Mouse (Mus musculus): ENCODE data around the gene Amy2a2. TPM values are rescaled to one million over a fixed set of nuclear protein-coding genes. Genes with fewer than 3 reads are reported as not detected.
"Not testable (repeated sequence)": the region's sequence is repeated elsewhere in the genome, so short reads cannot be mapped to it uniquely, and the experiment has no call there.

The Amy2a2 gene
- polyA plus RNA-seq (2016; fragmentation: Nextera tagmentation; extraction: Ambion mirVana): not detected in 2 replicates

DNA sequence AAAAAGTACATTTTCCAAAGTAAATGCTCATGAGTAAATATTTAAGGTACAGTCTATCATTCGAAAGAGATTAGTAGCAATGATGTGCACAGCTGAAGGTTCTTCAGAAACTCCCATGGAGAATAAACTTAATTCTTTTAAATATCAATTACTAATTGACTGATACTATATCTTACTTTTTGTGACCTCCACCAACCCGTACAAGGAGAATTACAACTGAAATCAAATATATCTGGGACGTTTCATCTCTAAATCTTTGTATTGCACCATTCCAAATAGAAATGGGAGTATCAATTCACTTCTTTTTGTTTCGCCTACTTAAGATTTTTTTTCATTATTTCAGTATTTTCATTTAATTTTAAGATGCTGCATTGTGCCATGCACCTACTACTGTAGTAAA is at the start of gene Amy2a2:
TSS of gene Amy2a2 (minus strand) at position 101 of the 400 bp plus-strand sequence.
- not testable (repeated sequence) for H3K9ac ChIP-seq

DNA sequence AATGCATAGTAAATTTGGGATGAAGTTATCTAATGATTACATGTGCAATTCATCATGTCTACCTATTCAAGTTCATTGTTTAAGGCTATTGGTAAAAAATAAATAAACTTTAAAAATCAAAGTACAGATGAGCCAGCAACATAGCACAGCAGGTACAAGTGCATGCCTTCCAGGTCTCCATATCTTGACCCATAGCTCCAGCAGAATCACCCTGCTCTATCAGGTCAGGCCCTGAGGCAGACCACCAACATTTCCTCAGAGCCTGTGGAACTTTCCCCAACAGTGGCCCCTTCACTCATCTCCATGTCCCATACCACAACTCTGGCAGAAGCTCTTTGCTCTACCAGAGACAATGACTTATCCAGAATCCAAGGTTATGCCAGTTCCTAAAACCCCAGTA is 11.0 kb downstream of the Amy2a2 start:
- not testable (repeated sequence) for H3K4me2 ChIP-seq; H3K36me3 ChIP-seq; H3K9ac ChIP-seq; H3K9me3 ChIP-seq (replicated peaks); H3K27me3 ChIP-seq (replicated peaks); H3K27ac ChIP-seq; H3K4me1 ChIP-seq; H3K4me3 ChIP-seq
- 0 out of 2 replicates have a peak, but pooled peaks have one; percentile 24 for ATAC-seq

More for the DNA sequence above, at the start of gene Amy2a2:
- H3K36me3 ChIP-seq; H3K9me3 ChIP-seq (replicated peaks); H3K4me2 ChIP-seq; ATAC-seq; H3K27ac ChIP-seq; H3K4me3 ChIP-seq; H3K27me3 ChIP-seq (replicated peaks); H3K4me1 ChIP-seq: not testable (repeated sequence)
- WGBS (ENCODE audit: insufficient replicate concordance): no CpG with 5 or more reads among the region's 4 CpGs

DNA sequence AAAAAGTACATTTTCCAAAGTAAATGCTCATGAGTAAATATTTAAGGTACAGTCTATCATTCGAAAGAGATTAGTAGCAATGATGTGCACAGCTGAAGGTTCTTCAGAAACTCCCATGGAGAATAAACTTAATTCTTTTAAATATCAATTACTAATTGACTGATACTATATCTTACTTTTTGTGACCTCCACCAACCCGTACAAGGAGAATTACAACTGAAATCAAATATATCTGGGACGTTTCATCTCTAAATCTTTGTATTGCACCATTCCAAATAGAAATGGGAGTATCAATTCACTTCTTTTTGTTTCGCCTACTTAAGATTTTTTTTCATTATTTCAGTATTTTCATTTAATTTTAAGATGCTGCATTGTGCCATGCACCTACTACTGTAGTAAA is 32.5 kb downstream of the Amy2a2 start, which contains the start of gene Amy2a3:
TSS of gene Amy2a3 (minus strand) at position 101 of the 400 bp plus-strand sequence.
- H3K4me2 ChIP-seq; H3K4me1 ChIP-seq; H3K9me3 ChIP-seq (replicated peaks); H3K4me3 ChIP-seq; H3K36me3 ChIP-seq; H3K27ac ChIP-seq; H3K9ac ChIP-seq; ATAC-seq; H3K27me3 ChIP-seq (replicated peaks): not testable (repeated sequence)
- no CpG with 5 or more reads among the region's 4 CpGs for WGBS (ENCODE audit: insufficient replicate concordance)

- H3K4me1 ChIP-seq; H3K9ac ChIP-seq; H3K9me3 ChIP-seq (replicated peaks); ATAC-seq; H3K36me3 ChIP-seq; H3K27ac ChIP-seq; H3K27me3 ChIP-seq (replicated peaks); H3K4me2 ChIP-seq; H3K4me3 ChIP-seq: not testable (repeated sequence)
- no CpG with 5 or more reads among the region's 3 CpGs for WGBS (ENCODE audit: insufficient replicate concordance)
Observed at GRCm38 (mm10) chr3:113312937-113313336, 43.5 kb downstream of the Amy2a2 start.

Other genes starting within 250 kb of the Amy2a2 start
- not detected in 2 replicates for gene Amy2a5, start 97.8 kb downstream of the Amy2a2 start, polyA plus RNA-seq (2016; fragmentation: Nextera tagmentation; extraction: Ambion mirVana)
- gene Amy2a4, start 65.2 kb downstream of the Amy2a2 start, polyA plus RNA-seq (2016; fragmentation: Nextera tagmentation; extraction: Ambion mirVana): not detected in 2 replicates
- not detected in 2 replicates for gene Amy2a3, start 32.6 kb downstream of the Amy2a2 start, polyA plus RNA-seq (2016; fragmentation: Nextera tagmentation; extraction: Ambion mirVana)
- gene Amy2a1, start 175.8 kb upstream of the Amy2a2 start, polyA plus RNA-seq (2016; fragmentation: Nextera tagmentation; extraction: Ambion mirVana): not detected in 2 replicates